31 mouse cellular contexts compared by ENCODE assay signal in genomic region chr4:138513876-138514275, GRCm38 (mm10). TPM values are rescaled to one million over a fixed set of nuclear protein-coding genes. Genes with fewer than 3 reads are reported as not detected.
DNase-seq lines count a peak whose midpoint lies in the region; ATAC-seq and TF ChIP-seq lines count a peak whose summit lies in the region.
"Had no signal": no experiment of that assay in that cellular context is flagged by ENCODE, and none has a peak within 500 bp of the region (broad histone marks: within the 10 kb centered on the region; RNA-seq: fewer than 3 reads in every experiment).

No protein-coding gene starts in this region.

- H3K9me3 ChIP-seq in hindbrain, embryonic 15.5 days, result no peaks in the 10 kb centered on the region
- no peaks in the 10 kb centered on the region for H3K9me3 ChIP-seq in hindbrain, embryonic 14.5 days (ENCODE audit: control insufficient read depth, low read length)
- H3K9me3 ChIP-seq in liver, embryonic 11.5 days (ENCODE audit: control insufficient read depth, low read length), result no peaks in the 10 kb centered on the region
- no peaks in the 10 kb centered on the region for H3K9me3 ChIP-seq in stomach, postnatal 0 days (ENCODE audit: control insufficient read depth, low read length)
- H3K9me3 ChIP-seq: embryonic facial prominence, embryonic 13.5 days; hindbrain, embryonic 12.5 days; limb, embryonic 13.5 days; midbrain, embryonic 10.5 days; midbrain, embryonic 15.5 days; neural tube, embryonic 15.5 days had no signal

- peaks cover 28% of the 10 kb centered on the region for H3K4me1 ChIP-seq in hindbrain, embryonic 15.5 days (replicated peaks)
- H3K4me1 ChIP-seq in hindbrain, embryonic 14.5 days (replicated peaks; ENCODE audit: control insufficient read depth, insufficient read depth, low read length), result peaks cover 28% of the 10 kb centered on the region
- H3K4me1 ChIP-seq in liver, adult 2 months (ENCODE audit: control insufficient read depth, insufficient read depth, low read length), result no peaks in the 10 kb centered on the region; the same call in 1 of the 2 replicates
- no peaks in the 10 kb centered on the region for H3K4me1 ChIP-seq in liver, embryonic 11.5 days (replicated peaks; ENCODE audit: control insufficient read depth, insufficient read depth, low read length)
- H3K4me1 ChIP-seq in stomach, postnatal 0 days (replicated peaks; ENCODE audit: control insufficient read depth, insufficient read depth), result no peaks in the 10 kb centered on the region
- H3K4me1 ChIP-seq: embryonic facial prominence, embryonic 13.5 days; limb, embryonic 13.5 days had no signal

- no peaks in the 10 kb centered on the region for H3K27me3 ChIP-seq in hindbrain, embryonic 15.5 days
- no peaks in the 10 kb centered on the region for H3K27me3 ChIP-seq in hindbrain, embryonic 14.5 days (ENCODE audit: control insufficient read depth, insufficient read depth, low read length)
- H3K27me3 ChIP-seq in liver, adult 2 months (ENCODE audit: control insufficient read depth, insufficient read depth, low read length), result no peaks in the 10 kb centered on the region
- no peaks in the 10 kb centered on the region; the same call in 1 of the 2 replicates for H3K27me3 ChIP-seq in liver, embryonic 11.5 days (replicated peaks; ENCODE audit: control insufficient read depth, insufficient read depth, low read length)
- H3K27me3 ChIP-seq in stomach, postnatal 0 days (ENCODE audit: control insufficient read depth, insufficient read depth, low read length), result no peaks in the 10 kb centered on the region
- H3K27me3 ChIP-seq: midbrain, embryonic 15.5 days; neural tube, embryonic 15.5 days had no signal

- H3K36me3 ChIP-seq in hindbrain, embryonic 15.5 days, result no peaks in the 10 kb centered on the region
- H3K36me3 ChIP-seq in hindbrain, embryonic 14.5 days (replicated peaks; ENCODE audit: control insufficient read depth, insufficient read depth), result no peaks in the 10 kb centered on the region
- H3K36me3 ChIP-seq in liver, adult 2 months (ENCODE audit: control insufficient read depth, insufficient read depth, low read length), result no peaks in the 10 kb centered on the region
- H3K36me3 ChIP-seq in liver, embryonic 11.5 days (ENCODE audit: control insufficient read depth, insufficient read depth, low read length), result no peaks in the 10 kb centered on the region
- H3K36me3 ChIP-seq in stomach, postnatal 0 days (ENCODE audit: control insufficient read depth, insufficient read depth, low read length), result no peaks in the 10 kb centered on the region
- H3K36me3 ChIP-seq: embryonic facial prominence, embryonic 13.5 days; hindbrain, embryonic 12.5 days; limb, embryonic 13.5 days; midbrain, embryonic 10.5 days; midbrain, embryonic 15.5 days; neural tube, embryonic 15.5 days had no signal

- H3K9ac ChIP-seq in hindbrain, embryonic 15.5 days, result no peak overlapping the region
- no peak overlapping the region for H3K9ac ChIP-seq in hindbrain, embryonic 14.5 days
- no peak overlapping the region for H3K9ac ChIP-seq in liver, adult 2 months (ENCODE audit: low read depth, low read length)
- H3K9ac ChIP-seq in liver, embryonic 11.5 days (ENCODE audit: low read depth, low read length), result no peak overlapping the region
- H3K9ac ChIP-seq in stomach, postnatal 0 days (ENCODE audit: low read length), result no peak overlapping the region
- H3K9ac ChIP-seq: embryonic facial prominence, embryonic 13.5 days; hindbrain, embryonic 12.5 days; limb, embryonic 13.5 days; liver, embryonic 14.5 days; lung, embryonic 14.5 days; midbrain, embryonic 15.5 days; neural tube, embryonic 15.5 days had no signal

- no peak for ATAC-seq in hindbrain, embryonic 15.5 days (ENCODE audit: low FRiP score, low read depth)
- ATAC-seq in hindbrain, embryonic 14.5 days (ENCODE audit: low FRiP score), result no peak
- no peak for ATAC-seq in liver, embryonic 11.5 days (replicated peaks; ENCODE audit: low FRiP score)
- no peak for ATAC-seq in stomach, postnatal 0 days (ENCODE audit: low FRiP score, low TSS enrichment)
- ATAC-seq: forebrain, embryonic 16.5 days; intestine, postnatal 0 days; midbrain, embryonic 15.5 days had no signal

- no peak overlapping the region for H3K4me2 ChIP-seq in hindbrain, embryonic 15.5 days
- no peak overlapping the region for H3K4me2 ChIP-seq in hindbrain, embryonic 14.5 days (replicated peaks)
- H3K4me2 ChIP-seq in liver, embryonic 11.5 days, result no peak overlapping the region
- no peak overlapping the region for H3K4me2 ChIP-seq in stomach, postnatal 0 days (replicated peaks; ENCODE audit: low read depth)
- H3K4me2 ChIP-seq: embryonic facial prominence, embryonic 13.5 days; heart, embryonic 11.5 days; hindbrain, embryonic 12.5 days; limb, embryonic 13.5 days; lung, embryonic 14.5 days; midbrain, embryonic 15.5 days; neural tube, embryonic 15.5 days had no signal

- no peak for TF ChIP-seq POLR2A in liver, adult 2 months (IDR thresholded peaks at IDR 0.05; ENCODE audit: extremely low read depth, insufficient read depth, low read length)

- TF ChIP-seq CTCF in liver, adult 2 months (IDR thresholded peaks at IDR 0.05; ENCODE audit: low read depth, low read length), result no peak
- no peak for TF ChIP-seq CTCF in stomach, postnatal 0 days (IDR thresholded peaks at IDR 0.05; ENCODE audit: low read depth)

- H3K27ac ChIP-seq in hindbrain, embryonic 15.5 days (replicated peaks), result 0 out of 2 replicates have a peak overlapping the region, but pooled peaks have one; percentile 34
- no peak overlapping the region for H3K27ac ChIP-seq in hindbrain, embryonic 14.5 days
- no peak overlapping the region for H3K27ac ChIP-seq in liver, adult 2 months (replicated peaks; ENCODE audit: insufficient read depth, low read depth, low read length)
- H3K27ac ChIP-seq in liver, embryonic 11.5 days (ENCODE audit: low read depth, low read length), result no peak overlapping the region
- H3K27ac ChIP-seq in stomach, postnatal 0 days (replicated peaks), result no peak overlapping the region
- H3K27ac ChIP-seq: embryonic facial prominence, embryonic 13.5 days; gastrocnemius, adult 2 months; hindbrain, embryonic 12.5 days; limb, embryonic 13.5 days; liver, embryonic 14.5 days; midbrain, embryonic 10.5 days; midbrain, embryonic 15.5 days; neural tube, embryonic 15.5 days had no signal

- H3K79me2 ChIP-seq in liver, adult 2 months (ENCODE audit: control insufficient read depth, insufficient read depth, low read length), result no peaks in the 10 kb centered on the region

- no peak for DNase-seq in hindbrain, embryonic 14.5 days (ENCODE audit: low spot score)
- peak; percentile 40 for DNase-seq in liver, adult 2 months (ENCODE audit: extremely low read depth, low read depth, low spot score)
- DNase-seq in liver, embryonic 11.5 days (ENCODE audit: low spot score), result no peak
- DNase-seq in kidney, adult 9 months, result peak; percentile 45
- peak; percentile 52 for DNase-seq in stomach, postnatal 0 days (ENCODE audit: low spot score)
- DNase-seq in cerebellum, postnatal 14 days, result no peak
- DNase-seq: adrenal gland, adult 8-10 months; cerebellum, adult 8-10 months; gastrocnemius, adult 2 months; gastrocnemius, postnatal 36 days; heart, adult 18-20 months; heart, postnatal 36 days; lung, embryonic 14.5 days; lung, postnatal 14 days; right cerebral cortex, postnatal 4 days; thymus, adult 2 months; thymus, postnatal 36 days had no signal

- H3K4me3 ChIP-seq in hindbrain, embryonic 15.5 days, result no peak overlapping the region
- H3K4me3 ChIP-seq in hindbrain, embryonic 14.5 days (replicated peaks; ENCODE audit: low read length), result no peak overlapping the region
- no peak overlapping the region for H3K4me3 ChIP-seq in liver, adult 2 months (ENCODE audit: insufficient read depth, low read depth, low read length)
- no peak overlapping the region for H3K4me3 ChIP-seq in liver, embryonic 11.5 days (ENCODE audit: low read depth, low read length)
- no peak overlapping the region for H3K4me3 ChIP-seq in stomach, postnatal 0 days (ENCODE audit: low read depth, low read length)
- H3K4me3 ChIP-seq: embryonic facial prominence, embryonic 13.5 days; erythroblast, embryonic 14.5 days; gastrocnemius, adult 2 months; hindbrain, embryonic 12.5 days; limb, embryonic 13.5 days; midbrain, embryonic 10.5 days; midbrain, embryonic 15.5 days; neural tube, embryonic 15.5 days had no signal

- 44% methylated on average over 2 of the region's 2 CpGs for WGBS in hindbrain, embryonic 15.5 days
- 39% methylated on average over 2 of the region's 2 CpGs for WGBS in hindbrain, embryonic 14.5 days
- WGBS in liver, adult 2 months, result 10% methylated on average over 2 of the region's 2 CpGs
- WGBS in liver, embryonic 11.5 days, result 26% methylated on average over 2 of the region's 2 CpGs
- 19% methylated on average over 2 of the region's 2 CpGs for WGBS in stomach, postnatal 0 days

- no peak for TF ChIP-seq EP300 in stomach, postnatal 0 days (optimal IDR thresholded peaks at IDR 0.05)

RNA-seq across cellular contexts. Expression of gene Camk2n1, which starts 59.8 kb away (rescaled TPM):
- polyA plus RNA-seq in hindbrain, embryonic 15.5 days (2015; fragmentation: Nextera tagmentation; extraction: Ambion mirVana), result 16.9 and 17.0 TPM in 2 replicates
- 17.1 and 17.2 TPM in 2 replicates for polyA plus RNA-seq in hindbrain, embryonic 14.5 days (2014; fragmentation: Nextera tagmentation; extraction: Ambion mirVana)
- 15.4 and 18.6 TPM in 2 replicates for total RNA-seq in liver, adult 2 months (2014; rRNA removed)
- 40.4 and 52.5 TPM in 2 replicates for polyA plus RNA-seq in liver, adult 2 months (2012; rRNA removed)
- 2.1 TPM in 2 replicates for polyA plus RNA-seq in liver, embryonic 11.5 days (2014; fragmentation: Nextera tagmentation; extraction: Ambion mirVana)
- polyA plus RNA-seq in stomach, postnatal 0 days (2015; fragmentation: Nextera tagmentation; extraction: Ambion mirVana), result 4.5 and 4.8 TPM in 2 replicates
- total RNA-seq: common myeloid progenitor, adult 5-6 weeks; MEL had no signal

Comparison
In these comparisons a context has a peak if more than half of its experiments do, and no peak if none do; other contexts are left out.
1. DNase-seq: peak in liver, adult 2 months (single experiment), kidney, adult 9 months (single experiment) and stomach, postnatal 0 days (single experiment); none in hindbrain, embryonic 14.5 days (single experiment), liver, embryonic 11.5 days (single experiment) and cerebellum, postnatal 14 days (0 of 2).